Mouse (Mus musculus): Measurements from ENCODE around the gene Glra2. TPM values are rescaled to one million over a fixed set of nuclear protein-coding genes. Genes with fewer than 3 reads are reported as not detected.
"Not testable (repeated sequence)": the region's sequence is repeated elsewhere in the genome, so short reads cannot be mapped to it uniquely, and the experiment has no call there.

Glra2 gene
- total RNA-seq (2021) = not detected
- long read RNA-seq, experiment 1 = 0 reads
- long read RNA-seq, experiment 2 = 0 reads

GRCm38 (mm10) chrX:165326939-165327698 lies at the start of gene Glra2:
Gene Glra2, minus strand, starts transcription at chrX:165327393.
- intact Hi-C loops (cut with DNase I) = no loop called here
- DNase-seq = no peak

GRCm38 (mm10) chrX:165362798-165363197 lies 35.6 kb upstream of the Glra2 start:
- intact Hi-C loops (cut with DNase I) = no loop called here
- peak; percentile 8 to 14 for DNase-seq

GRCm38 (mm10) chrX:165344611-165345010 lies 17.4 kb upstream of the Glra2 start:
- no peak for DNase-seq
- intact Hi-C loops (cut with DNase I) = no loop called here

GRCm38 (mm10) chrX:165327699-165328333 lies 623 bp upstream of the Glra2 start:
- intact Hi-C loops (cut with DNase I) = no loop called here
- DNase-seq = no peak

GRCm38 (mm10) chrX:165193550-165193949 lies 133.6 kb downstream of the Glra2 start:
- no peak for DNase-seq
- intact Hi-C loops (cut with DNase I) = no loop called here

- no peak for DNase-seq
- intact Hi-C loops (cut with DNase I) = no loop called here
These were observed 136.0 kb downstream of the Glra2 start for GRCm38 (mm10) chrX:165191170-165191569.

GRCm38 (mm10) chrX:165182948-165183347 lies 144.2 kb downstream of the Glra2 start:
- not testable (repeated sequence) for DNase-seq

GRCm38 (mm10) chrX:165156549-165156948 lies 170.6 kb downstream of the Glra2 start:
- intact Hi-C loops (cut with DNase I) = no loop called here
- DNase-seq = no peak

More at GRCm38 (mm10) chrX:165182948-165183347, 144.2 kb downstream of the Glra2 start:
- intact Hi-C loops (cut with DNase I) = not testable (repeated sequence)

GRCm38 (mm10) chrX:165104171-165104570 lies 223.0 kb downstream of the Glra2 start:
- DNase-seq = no peak
- intact Hi-C loops (cut with DNase I) = no loop called here
